Mouse (Mus musculus) testis, postnatal 14 days (tissue): ENCODE results near the gene Slc6a8.

Experiments used
- DNase-seq: peaks from one replicate; pipeline ENCODE4 v3.0.0; 2021; ENCODE audit warnings: low spot score

Slc6a8 gene

GRCm38 (mm10) chrX:73672879-73673618 is at the start of gene Slc6a8:
TSS of gene Slc6a8 (plus strand) at chrX:73673150.
- peak; percentile 39 for DNase-seq

GRCm38 (mm10) chrX:73626981-73627380 is 46.0 kb upstream of the Slc6a8 start:
- DNase-seq: no peak

GRCm38 (mm10) chrX:73635425-73635824 is 37.5 kb upstream of the Slc6a8 start:
- no peak for DNase-seq

DNA sequence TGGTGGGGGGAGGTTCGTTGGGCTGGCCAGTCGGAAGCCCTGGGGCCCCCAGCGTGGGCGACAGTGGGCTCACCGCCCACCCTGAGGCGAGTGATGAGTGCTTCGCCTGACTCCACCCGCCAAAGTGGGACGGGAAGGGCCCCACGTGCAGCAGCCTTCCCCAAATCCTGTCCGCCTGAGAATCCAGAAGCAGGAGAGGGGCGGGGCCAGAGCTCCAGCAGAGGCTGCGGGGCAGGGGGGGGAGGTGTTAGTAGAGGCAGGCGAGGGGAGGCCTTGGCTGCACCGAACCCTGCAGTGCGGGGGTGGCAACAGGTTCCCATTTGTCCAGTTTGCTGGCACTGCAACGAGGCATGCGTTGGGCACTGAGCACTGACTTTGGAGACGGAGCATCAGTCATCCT is 35.5 kb upstream of the Slc6a8 start:
- no peak for DNase-seq

DNA sequence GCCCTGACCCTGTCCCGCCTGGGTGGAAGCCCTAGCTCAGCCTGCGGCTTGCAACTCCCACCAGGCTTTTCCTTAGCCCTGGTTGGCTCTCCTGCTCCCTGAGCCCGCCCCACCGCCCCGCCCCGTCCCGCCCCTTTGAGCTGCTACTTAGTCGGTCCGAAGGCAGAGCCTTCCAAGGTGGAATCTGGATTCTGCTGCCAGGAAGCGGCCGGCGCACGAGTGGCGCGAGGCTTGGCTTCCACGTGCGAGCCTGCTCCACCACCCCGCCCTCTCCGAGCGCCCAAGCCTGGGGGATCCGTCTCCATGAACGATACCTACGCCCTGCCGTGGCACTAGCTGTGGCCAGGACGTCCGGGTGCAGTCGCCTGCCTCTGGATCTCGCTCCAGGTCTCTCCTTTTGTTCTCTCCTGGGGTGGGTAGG is 33.7 kb upstream of the Slc6a8 start, which contains the start of gene Dusp9:
Gene Dusp9 (plus strand): TSS at position 165 of the 421 bp plus-strand sequence.
- peak; percentile 65 for DNase-seq

- peak; percentile 19 for DNase-seq
Observed at GRCm38 (mm10) chrX:73639901-73640469, 33.0 kb upstream of the Slc6a8 start.

DNA sequence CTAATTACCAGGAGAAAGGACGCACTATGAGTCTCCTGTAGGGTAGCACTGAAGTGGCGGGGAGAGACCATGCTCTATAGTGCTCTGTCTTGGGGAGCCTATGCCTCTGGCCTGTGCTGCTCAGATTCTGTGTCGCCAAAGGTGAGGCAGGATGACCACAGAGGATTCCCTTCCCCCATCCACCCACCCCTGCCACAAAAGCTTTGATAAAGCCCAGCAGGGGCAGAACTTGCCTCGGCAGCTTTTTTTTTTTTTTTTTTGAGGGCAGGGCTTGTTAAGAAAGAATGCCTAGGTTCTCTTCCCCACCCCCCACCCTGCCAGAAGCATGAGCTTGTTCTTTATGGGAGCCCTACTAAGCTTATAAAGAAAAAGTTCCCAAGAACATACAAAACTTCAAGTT is 27.8 kb upstream of the Slc6a8 start:
- no peak for DNase-seq

- DNase-seq: no peak
Observed at GRCm38 (mm10) chrX:73650869-73651268, 22.1 kb upstream of the Slc6a8 start.

- no peak for DNase-seq
Observed at GRCm38 (mm10) chrX:73653392-73653791, 19.6 kb upstream of the Slc6a8 start.

- peak; percentile 31 for DNase-seq
Observed at GRCm38 (mm10) chrX:73654177-73654576, 18.8 kb upstream of the Slc6a8 start.

DNA sequence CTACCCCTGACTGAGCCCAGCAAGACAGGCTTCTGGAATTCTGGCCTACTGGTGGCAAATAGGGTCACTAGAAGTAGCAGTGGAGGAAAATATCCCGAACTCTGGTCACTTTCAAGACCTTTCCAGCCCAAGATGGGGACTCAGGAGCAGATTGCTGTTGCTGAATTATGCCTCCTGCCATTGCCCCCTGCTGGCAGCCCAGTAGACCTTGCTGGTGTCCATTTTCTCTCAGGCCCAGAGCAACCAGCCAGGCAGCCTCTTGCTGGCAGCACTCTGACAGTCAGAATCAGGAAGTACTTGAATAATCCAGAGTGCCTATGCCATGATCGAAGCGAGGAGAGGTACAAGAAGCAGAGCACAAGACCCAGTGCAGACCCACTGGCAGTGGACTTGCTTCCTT is 17.4 kb upstream of the Slc6a8 start:
- no peak for DNase-seq

- DNase-seq: no peak
Observed at GRCm38 (mm10) chrX:73658391-73658790, 14.6 kb upstream of the Slc6a8 start.

GRCm38 (mm10) chrX:73658936-73659574 is 13.9 kb upstream of the Slc6a8 start:
- no peak for DNase-seq

- no peak for DNase-seq
Observed at GRCm38 (mm10) chrX:73659575-73660283, 13.2 kb upstream of the Slc6a8 start, which contains the start of gene Pnck. TSS of gene Pnck (minus strand) at chrX:73660117.

- no peak for DNase-seq
Observed at GRCm38 (mm10) chrX:73660284-73660665, 12.7 kb upstream of the Slc6a8 start.

DNA sequence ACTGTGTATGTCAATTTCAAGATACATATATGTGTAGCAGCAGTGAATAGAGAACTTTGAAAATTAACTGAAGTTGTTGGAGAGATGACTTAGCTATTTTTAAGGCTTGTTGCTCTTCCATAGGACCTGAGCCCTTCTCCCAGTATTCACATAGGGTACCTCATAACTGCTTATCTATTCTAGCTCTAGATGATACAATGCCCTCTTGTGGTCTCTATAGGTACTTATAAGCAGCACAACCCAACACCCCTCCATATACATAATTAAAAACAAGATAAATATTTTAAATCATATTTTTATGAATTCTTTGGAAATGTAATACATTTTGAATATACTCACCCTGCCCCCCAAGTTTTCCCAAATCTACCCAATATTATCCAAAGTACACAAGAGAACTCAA is 9.8 kb upstream of the Slc6a8 start:
- no peak for DNase-seq

GRCm38 (mm10) chrX:73672031-73672431 is 919 bp upstream of the Slc6a8 start:
- DNase-seq: no peak

- no peak for DNase-seq
Observed at GRCm38 (mm10) chrX:73673619-73673967, 643 bp downstream of the Slc6a8 start.

DNA sequence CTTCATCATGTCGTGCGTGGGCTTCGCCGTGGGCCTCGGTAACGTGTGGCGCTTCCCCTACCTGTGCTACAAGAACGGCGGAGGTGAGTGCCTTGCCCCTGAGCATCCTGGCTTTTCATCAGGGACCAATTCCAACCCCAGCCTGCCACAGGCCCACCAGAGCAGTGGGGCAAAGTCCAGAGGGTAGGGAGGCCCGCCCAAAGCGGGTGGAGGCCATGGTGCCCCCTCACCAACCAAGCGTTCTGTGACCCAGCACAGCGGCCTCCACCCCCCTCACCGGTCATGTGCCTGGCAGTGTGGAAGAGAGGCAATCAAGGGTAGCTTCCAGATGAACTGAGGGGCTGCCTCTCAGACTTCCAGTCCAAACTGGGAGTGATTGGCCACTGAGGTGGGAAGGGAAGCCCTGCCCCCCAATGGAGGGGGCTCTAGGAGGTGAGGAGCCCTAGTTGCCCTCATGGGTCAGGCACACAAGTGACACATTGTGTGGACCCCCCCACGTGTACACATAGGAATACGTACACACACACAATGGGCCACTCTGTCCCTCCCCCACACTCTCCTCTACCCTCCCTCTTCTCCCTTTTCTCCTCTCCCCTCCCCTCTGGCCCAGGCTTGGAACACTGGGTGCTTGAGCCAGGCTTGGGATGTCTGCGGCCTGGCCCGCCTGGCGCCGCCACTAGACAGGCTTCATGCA is 1.2 kb downstream of the Slc6a8 start:
- DNase-seq: peak; percentile 17

GRCm38 (mm10) chrX:73675231-73675630 is 2.3 kb downstream of the Slc6a8 start:
- DNase-seq: no peak

GRCm38 (mm10) chrX:73676668-73677067 is 3.7 kb downstream of the Slc6a8 start:
- DNase-seq: no peak

DNA sequence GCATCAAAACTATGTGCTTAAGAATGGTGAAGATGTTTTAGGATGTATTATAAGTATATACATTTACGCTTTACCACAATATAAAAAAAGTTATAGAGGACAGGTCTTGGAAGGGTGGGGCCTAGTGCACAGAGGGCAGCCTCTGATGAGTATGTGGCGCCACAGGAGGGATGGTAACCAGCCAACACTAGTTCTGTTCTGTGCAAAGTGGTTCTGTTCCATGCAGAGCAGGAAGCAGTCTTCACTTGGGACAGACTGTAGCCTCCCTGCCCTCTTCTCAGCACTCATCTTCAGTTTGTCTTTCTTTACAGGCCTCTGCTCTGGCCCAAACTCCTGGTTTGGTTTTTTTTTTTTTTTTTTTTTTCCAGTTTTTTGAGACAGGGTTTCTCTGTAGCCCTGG is 11.2 kb downstream of the Slc6a8 start:
- no peak for DNase-seq
